Mouse (Mus musculus) kidney, postnatal 4 days (tissue): ENCODE results near the gene Bola3.
"Not testable (repeated sequence)": the region's sequence is repeated elsewhere in the genome, so short reads cannot be mapped to it uniquely, and the experiment has no call there.

ENCODE experiments used
- DNase-seq, 2 experiments: peaks; one replicate each; pipeline ENCODE4 v3.0.0; 2021; ENCODE audit warnings: mixed read lengths in 2 of 2

The Bola3 gene

GRCm38 (mm10) chr6:83348873-83349272, at the start of gene Bola3:
Gene Bola3, plus strand, starts transcription at chr6:83349147.
- DNase-seq, result no peak

- no peak for DNase-seq
Observed at GRCm38 (mm10) chr6:83300447-83301229, 48.3 kb upstream of the Bola3 start.

DNA sequence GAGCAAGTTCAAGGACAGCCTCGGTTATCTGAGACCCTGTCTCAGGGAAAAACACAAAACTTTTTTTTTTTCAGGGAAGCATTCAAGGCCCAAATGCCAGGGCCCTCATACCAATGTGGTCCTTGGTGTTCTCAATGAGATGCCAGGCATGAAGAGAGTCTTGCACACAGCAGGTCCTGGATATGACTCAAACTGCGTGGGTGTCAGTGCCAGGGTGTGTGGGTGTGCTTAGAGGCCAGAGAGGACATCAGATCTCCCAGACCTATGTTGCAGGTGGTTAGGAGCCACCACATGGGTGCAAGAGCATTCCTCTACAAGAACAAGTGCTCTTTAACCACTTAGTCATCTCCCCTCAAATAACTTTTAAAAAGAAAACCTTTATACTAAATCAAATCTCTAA, 47.7 kb upstream of the Bola3 start:
- DNase-seq, result no peak

DNA sequence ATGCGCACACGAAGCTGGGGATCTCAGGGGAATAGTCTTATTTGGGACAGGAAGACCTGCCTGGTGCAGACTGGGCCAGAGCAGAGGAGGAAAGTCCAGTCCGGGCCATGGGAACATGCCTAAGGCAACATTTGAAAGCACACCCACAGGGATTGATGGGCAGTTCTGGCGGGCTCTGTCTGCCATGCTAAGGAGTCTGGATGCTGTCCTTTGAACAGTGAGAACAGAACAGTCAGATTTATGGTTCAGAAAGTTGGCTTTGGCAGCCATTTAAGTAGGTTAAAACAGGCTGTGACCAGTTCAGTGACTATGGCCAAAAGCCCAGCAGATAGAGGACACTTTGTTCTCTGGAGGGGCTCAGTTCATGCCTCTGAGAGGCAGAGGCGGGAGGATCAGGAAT, 46.7 kb upstream of the Bola3 start:
- DNase-seq, result no peak

DNA sequence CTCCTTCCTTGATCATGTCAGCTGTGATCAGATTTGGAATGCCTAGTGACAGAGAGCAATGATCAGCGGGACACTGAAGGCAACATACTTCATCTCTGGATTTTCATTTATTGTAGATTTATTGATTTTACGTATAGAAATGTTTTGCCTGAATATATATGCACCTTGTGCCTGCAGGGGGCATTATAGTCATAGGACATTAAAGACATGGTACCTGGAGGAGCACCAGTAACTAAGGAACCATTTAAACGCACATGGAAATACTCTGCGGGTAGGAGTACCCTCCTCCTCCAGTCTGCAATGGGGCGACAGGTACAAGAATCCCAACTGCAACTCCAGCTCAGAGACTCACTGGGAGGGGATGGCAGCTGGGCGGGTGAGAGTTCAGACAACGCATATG, 39.9 kb upstream of the Bola3 start:
- DNase-seq, result no peak

DNA sequence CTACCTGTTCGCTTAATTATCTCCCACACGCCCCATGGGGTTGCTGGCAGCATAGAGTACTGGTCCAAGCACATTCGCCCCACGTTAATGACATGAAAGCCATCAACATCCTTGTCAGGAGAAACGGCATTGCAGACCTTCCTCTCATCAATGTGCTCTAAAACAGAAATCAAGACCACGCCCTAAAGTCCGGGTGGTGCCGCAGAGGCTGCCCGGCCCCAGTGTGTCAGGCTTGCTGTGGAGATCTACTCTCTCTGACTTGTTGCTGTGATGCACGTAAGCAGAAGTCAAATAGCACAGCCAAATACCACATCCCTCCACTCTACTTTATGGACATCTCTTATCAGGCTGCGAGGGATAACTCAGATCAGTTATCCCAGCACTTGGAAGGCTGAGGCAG, 37.7 kb upstream of the Bola3 start:
- no peak for DNase-seq

- DNase-seq, result no peak
Observed at GRCm38 (mm10) chr6:83312021-83312420, 36.9 kb upstream of the Bola3 start.

DNA sequence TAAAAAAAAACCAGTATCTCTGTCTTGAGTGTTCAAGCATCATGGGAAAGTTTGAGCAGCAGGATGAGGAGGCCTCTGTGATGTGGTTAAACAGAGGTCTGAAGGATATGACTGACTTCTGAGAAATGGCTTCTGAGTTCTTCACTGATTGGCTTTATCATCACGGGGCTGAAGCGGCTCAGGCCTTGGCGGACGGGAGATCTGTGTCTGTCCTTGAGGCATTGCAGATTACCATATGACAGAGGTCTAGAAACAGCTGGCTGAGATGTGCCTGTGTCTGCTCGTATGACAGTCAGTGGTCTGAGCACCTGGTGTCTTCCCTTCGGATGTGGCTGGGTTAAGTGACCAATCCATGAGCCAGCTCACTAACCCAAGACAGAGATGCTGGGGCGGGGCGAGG, 36.4 kb upstream of the Bola3 start:
- DNase-seq, result no peak

DNA sequence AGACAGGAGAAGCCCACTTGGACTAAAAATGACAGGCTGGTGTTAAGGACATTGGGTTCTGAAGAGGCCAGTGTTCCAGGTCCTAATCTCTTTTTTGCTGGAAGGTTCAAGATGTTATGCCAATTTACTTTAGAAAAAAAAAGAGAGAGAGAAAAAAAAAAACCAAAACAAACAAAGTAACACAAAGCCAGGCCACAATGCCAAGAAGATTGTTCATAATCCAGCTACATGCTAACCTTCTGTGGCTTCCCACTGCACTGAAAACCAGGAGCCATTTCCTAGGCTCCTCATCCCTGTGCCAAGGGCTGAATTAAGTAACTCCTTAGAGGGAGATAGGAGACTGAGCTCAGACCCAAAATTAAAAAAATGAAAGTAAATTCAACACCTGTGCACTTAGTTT, 33.7 kb upstream of the Bola3 start:
- no peak for DNase-seq

- DNase-seq, result peak; percentile 43 to 49
Observed at GRCm38 (mm10) chr6:83316022-83316421, 32.9 kb upstream of the Bola3 start.

GRCm38 (mm10) chr6:83317108-83317741, 31.7 kb upstream of the Bola3 start:
- peak; percentile 94 to 96 for DNase-seq

- DNase-seq, result no peak
Observed at GRCm38 (mm10) chr6:83321927-83322326, 27.0 kb upstream of the Bola3 start.

DNA sequence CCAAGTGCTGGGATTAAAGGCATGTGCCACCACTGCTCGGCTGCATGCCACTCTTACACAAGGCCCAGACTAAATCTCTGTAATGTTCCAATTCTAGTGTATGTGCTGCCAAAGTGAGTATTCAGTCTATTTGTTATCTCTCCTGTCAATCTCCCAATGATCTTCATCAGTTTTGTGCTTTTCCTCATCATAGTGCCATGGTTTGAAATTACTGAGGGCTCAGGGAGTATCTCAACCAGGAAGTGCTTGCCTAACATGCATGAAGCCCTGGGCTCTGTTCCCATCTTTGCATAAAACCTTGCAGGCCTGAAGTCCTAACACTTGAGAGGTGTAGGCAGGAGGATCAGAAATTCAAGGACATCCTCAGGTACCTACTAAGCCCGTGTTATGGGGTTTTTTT, 26.2 kb upstream of the Bola3 start:
- DNase-seq, result no peak

- DNase-seq, result no peak
Observed at GRCm38 (mm10) chr6:83323652-83324419, 25.1 kb upstream of the Bola3 start.

DNA sequence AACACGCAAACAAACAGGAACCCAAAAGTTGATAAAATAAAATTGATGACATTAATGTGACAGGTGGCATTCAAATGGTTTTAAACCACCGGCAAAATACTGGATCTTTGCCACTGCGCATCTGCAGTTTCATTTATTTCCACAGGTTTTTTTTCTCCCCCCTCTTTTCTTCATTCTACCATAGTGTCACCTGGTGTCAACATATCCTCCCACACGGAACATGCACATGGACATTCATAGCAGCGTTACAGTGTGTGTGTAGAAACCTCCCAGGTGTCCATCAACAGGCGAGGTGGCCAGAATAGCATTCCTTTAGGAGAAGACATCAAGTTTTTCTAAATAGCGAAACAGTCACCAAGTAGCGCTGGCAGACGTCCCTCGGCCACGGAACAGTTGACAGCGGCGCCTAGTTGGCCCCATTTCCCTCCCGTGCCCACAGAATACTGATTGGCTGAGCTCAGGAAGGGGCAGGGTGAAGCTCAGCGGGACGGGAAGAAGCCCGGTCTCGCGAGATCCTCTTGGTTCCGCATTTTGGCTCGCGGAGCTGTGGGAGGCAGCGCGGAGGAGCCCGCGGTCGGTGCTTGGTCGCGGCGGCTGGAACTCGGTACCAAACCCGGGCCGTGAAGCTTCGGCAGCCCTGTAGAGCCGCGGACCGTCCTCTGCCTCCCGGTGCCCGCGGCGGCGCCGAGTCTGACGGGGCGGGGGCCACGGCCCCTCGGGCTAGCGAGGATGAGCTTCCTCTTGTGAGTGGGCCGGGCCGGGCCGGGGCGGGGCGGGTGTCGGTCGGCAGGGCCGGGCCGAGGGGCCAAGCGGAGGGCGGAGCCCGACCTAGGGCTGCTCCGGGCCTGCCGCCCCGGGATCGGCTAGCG, 23.2 kb upstream of the Bola3 start, which contains the start of the genes Mthfd2 and Mob1a:
Gene Mthfd2, minus strand, starts transcription at position 384 of the 869 bp plus-strand sequence.
Gene Mob1a, plus strand, starts transcription at position 492 of the 869 bp plus-strand sequence.
- peak; percentile 94 to 97 for DNase-seq

DNA sequence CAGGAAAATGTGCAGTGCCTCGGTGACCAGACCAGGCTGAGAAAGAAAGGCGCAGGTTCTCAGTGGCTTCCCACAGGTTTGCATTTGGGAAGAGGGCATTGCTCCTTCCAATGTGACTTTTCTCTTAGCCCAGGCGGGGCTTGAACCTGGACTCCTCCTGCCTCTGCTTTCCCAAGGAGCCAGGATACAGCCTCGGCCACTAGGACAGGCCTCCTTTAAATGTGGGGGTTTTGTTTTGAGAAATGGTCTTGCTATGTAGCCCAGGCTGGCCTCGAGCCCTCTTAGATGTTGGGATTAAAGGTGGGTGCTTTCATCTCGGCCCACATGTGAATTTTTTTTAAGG, 22.6 kb upstream of the Bola3 start:
- no peak for DNase-seq

DNA sequence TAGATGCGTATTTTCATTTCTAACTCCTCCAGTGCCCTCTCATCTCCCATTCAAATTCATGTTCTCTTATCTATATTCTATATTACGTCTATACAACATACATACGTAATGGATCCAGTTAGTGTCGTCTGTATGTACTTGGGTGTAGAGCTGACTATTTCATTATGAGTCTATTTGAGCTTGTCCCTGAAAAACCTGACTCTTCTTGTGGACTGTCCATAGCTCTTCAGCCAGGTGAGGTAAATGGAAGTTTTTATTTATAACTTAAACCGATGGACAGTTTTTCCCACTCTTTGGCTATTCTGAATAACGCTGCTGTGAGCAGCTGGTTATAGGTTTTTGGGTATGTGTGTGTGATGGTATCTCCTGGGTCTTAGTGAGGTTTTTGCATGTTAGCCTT, 22.2 kb upstream of the Bola3 start:
- DNase-seq, result no peak

DNA sequence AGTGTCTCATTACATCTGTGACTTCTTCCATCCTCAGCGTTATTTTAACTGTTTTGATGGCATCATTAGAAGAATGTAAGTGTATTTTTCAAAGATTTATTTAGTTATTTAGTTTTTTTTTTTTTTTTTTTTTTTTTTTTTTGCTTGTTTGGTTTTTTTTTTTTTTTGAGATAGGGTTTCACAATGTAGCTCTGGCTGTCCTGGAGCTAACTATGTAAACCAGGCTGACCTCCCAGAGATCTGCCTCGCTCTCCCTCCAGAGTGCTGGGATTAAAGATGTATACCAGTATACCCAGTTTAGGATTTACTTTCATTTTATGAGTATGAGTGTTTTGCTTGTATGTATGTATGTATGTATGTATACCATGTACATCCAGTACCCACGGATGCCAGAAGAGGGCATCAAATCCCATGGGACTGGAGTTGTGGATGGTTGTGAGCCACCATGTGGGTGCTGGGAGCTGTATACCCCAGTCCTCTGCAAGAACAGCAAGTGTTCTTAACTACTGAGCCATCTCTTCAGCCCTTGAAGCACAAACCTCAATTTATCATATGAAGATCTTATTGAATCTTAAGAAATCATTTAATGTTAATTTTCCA, 21.3 kb upstream of the Bola3 start:
- DNase-seq, result no peak

GRCm38 (mm10) chr6:83341387-83341786, 7.6 kb upstream of the Bola3 start:
- no peak for DNase-seq

DNA sequence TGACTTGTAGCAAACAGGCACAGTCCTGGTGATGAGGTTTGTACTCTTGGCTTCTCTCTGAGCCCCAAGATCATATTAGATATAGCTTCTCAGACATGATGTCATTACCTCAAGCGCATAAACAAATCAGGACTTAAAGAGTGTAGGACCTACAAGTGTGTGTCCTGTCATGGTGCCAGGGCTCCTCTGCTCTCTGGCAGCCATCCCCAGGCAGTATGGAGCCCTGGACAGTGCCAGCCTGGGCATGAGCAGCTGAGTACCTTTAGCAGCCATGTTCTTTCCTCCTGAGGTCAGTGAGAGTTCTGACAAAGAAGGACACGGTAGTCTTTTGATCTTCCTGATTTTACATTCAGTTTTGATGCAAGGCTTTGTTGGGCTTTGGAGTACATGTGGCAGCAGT, 6.0 kb upstream of the Bola3 start:
- DNase-seq, result no peak

DNA sequence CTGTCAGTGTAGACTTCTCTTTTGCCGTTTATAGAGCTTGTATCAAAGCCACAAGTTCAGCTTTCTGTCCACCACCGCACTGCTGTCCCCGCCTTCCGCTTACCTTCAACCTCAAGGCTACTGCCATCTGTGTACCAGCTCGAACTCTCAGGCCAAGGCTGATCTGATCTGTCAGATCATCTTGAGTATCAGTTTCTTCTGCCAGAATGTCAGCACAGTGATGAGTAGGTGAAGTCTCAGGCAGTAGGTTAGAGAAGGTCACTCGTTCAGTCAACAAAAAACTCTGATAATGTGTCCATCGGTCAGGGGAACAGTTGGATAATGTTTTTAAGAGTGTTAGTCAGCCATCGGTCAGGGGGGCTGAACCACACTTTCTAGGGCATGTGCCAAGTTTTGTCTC, 3.7 kb upstream of the Bola3 start:
- not testable (repeated sequence) for DNase-seq

- no peak for DNase-seq
Observed at GRCm38 (mm10) chr6:83347916-83348315, 1.0 kb upstream of the Bola3 start.
